Mouse (Mus musculus) liver, adult 2 months (tissue): ENCODE data around the gene Map3k1. TPM values are rescaled to one million over a fixed set of nuclear protein-coding genes. Genes with fewer than 3 reads are reported as not detected.

Source experiments
- DNase-seq: peaks from one replicate; pipeline ENCODE4 v3.0.0-alpha.2; 2011; ENCODE audit warnings: low read depth, low spot score; ENCODE audit errors: extremely low read depth
- H3K27ac ChIP-seq: fragments of 200-500 bp; replicated peaks from 2 replicates; pipeline ENCODE4 v1.5.1; 2012; ENCODE audit warnings: low read depth, mild to moderate bottlenecking, control low read depth, inconsistent platforms, low read length; ENCODE audit not compliant: insufficient read depth
- H3K27me3 ChIP-seq: fragments of 200-500 bp; 2 replicates; pipeline ENCODE4 v1.6.1; 2012; ENCODE audit warnings: mild to moderate bottlenecking, moderate library complexity, low read length, inconsistent platforms; ENCODE audit not compliant: control insufficient read depth, insufficient read depth
- H3K36me3 ChIP-seq: fragments of 200-500 bp; 2 replicates; pipeline ENCODE4 v1.6.1; 2012; ENCODE audit warnings: low read length, inconsistent platforms; ENCODE audit not compliant: control insufficient read depth, insufficient read depth
- H3K4me1 ChIP-seq: fragments of 200-500 bp; 2 replicates; pipeline ENCODE4 v1.6.1; 2011; ENCODE audit warnings: low read length; ENCODE audit not compliant: control insufficient read depth, insufficient read depth
- H3K4me3 ChIP-seq: fragments of 200-500 bp; 2 replicates; pipeline ENCODE4 v1.5.1; 2011; ENCODE audit warnings: low read depth, mild to moderate bottlenecking, control low read depth, low read length, moderate library complexity; ENCODE audit not compliant: insufficient read depth
- H3K79me2 ChIP-seq: fragments of 200-500 bp; 2 replicates; pipeline ENCODE4 v1.6.1; 2012; ENCODE audit warnings: inconsistent platforms, mild to moderate bottlenecking, low read length, moderate library complexity; ENCODE audit not compliant: control insufficient read depth, insufficient read depth
- H3K9ac ChIP-seq: fragments of 200-500 bp; 2 replicates; pipeline ENCODE4 v1.6.1; 2012; ENCODE audit warnings: low read depth, mild to moderate bottlenecking, control low read depth, inconsistent platforms, low read length
- CTCF ChIP-seq: fragments of 200-500 bp; IDR thresholded peaks from 2 replicates; pipeline ENCODE4 v1.5.1; 2011; ENCODE audit warnings: low read depth, low read length, control low read depth
- POLR2A ChIP-seq: fragments of 200-500 bp; IDR thresholded peaks from 2 replicates; pipeline ENCODE4 v1.6.1; 2011; ENCODE audit warnings: low read length, control low read depth; ENCODE audit not compliant: insufficient read depth; ENCODE audit errors: extremely low read depth
- WGBS: fragments of 180-500 bp; shearing (Covaris S2); methylation state at CpG from one replicate; pipeline ENCODE4 v1.1.7; 2018; 5-methylcytosine and 5-hydroxymethylcytosine counted together
- polyA plus RNA-seq: library from polyadenylated mRNA; depleted of rRNA; stranded (reverse); fragments of >200 nt; gene quantifications from 2 replicates; pipeline ENCODE4 v1.2.3, GENCODE M21; 2012
- total RNA-seq: library from RNA; depleted of rRNA; stranded (reverse); fragments of >200 nt; gene quantifications from 2 replicates; pipeline ENCODE4 v1.2.3, GENCODE M21; 2014

Gene Map3k1
- total and polyA plus RNA-seq, 2 experiments, result 4.5 to 7.9 TPM

- no peak overlapping the region for H3K4me3 ChIP-seq
- H3K27ac ChIP-seq, result 0 out of 2 replicates have a peak overlapping the region, but pooled peaks have one; percentile 3
- no peak for TF ChIP-seq CTCF
- TF ChIP-seq POLR2A, result no peak
- no peak overlapping the region for H3K9ac ChIP-seq
- H3K79me2 ChIP-seq, result peaks cover 60% of the 10 kb centered on the region
- 45% methylated on average over 12 of the region's 12 CpGs for WGBS
- peak; percentile 84 for DNase-seq
- H3K36me3 ChIP-seq, result no peaks in the 10 kb centered on the region
- H3K4me1 ChIP-seq, result peaks cover 32% of the 10 kb centered on the region
- H3K27me3 ChIP-seq, result no peaks in the 10 kb centered on the region
Observed at GRCm38 (mm10) chr13:111798044-111798443, 10.7 kb downstream of the Map3k1 start.

GRCm38 (mm10) chr13:111797021-111797420, 11.8 kb downstream of the Map3k1 start:
- WGBS, result 13% methylated on average over 8 of the region's 8 CpGs
- TF ChIP-seq POLR2A, result no peak
- no peak for TF ChIP-seq CTCF
- no peak overlapping the region for H3K4me3 ChIP-seq
- H3K36me3 ChIP-seq, result no peaks in the 10 kb centered on the region
- peak; percentile 70 for DNase-seq
- H3K27me3 ChIP-seq, result no peaks in the 10 kb centered on the region
- no peak overlapping the region for H3K27ac ChIP-seq
- H3K4me1 ChIP-seq, result peaks cover 29% of the 10 kb centered on the region
- H3K9ac ChIP-seq, result no peak overlapping the region
- H3K79me2 ChIP-seq, result peaks cover 61% of the 10 kb centered on the region

- H3K4me3 ChIP-seq, result no peak overlapping the region
- peaks cover 26% of the 10 kb centered on the region for H3K4me1 ChIP-seq
- H3K79me2 ChIP-seq, result peaks cover 59% of the 10 kb centered on the region
- H3K27me3 ChIP-seq, result no peaks in the 10 kb centered on the region
- TF ChIP-seq CTCF (no peak), POLR2A (no peak)
- peak; percentile 71 for DNase-seq
- H3K36me3 ChIP-seq, result no peaks in the 10 kb centered on the region
- H3K27ac ChIP-seq, result peak overlapping the region; percentile 51
- 5% methylated on average over 11 of the region's 11 CpGs for WGBS
- H3K9ac ChIP-seq, result peak overlapping the region; percentile 22; the same call in 1 of the 2 replicates
Observed at GRCm38 (mm10) chr13:111796191-111796920, 12.4 kb downstream of the Map3k1 start.

GRCm38 (mm10) chr13:111792975-111793287, 15.9 kb downstream of the Map3k1 start:
- no peak overlapping the region for H3K4me3 ChIP-seq
- TF ChIP-seq POLR2A (no peak), CTCF (no peak)
- peaks cover 22% of the 10 kb centered on the region for H3K4me1 ChIP-seq
- no peaks in the 10 kb centered on the region for H3K27me3 ChIP-seq
- H3K9ac ChIP-seq, result no peak overlapping the region
- H3K27ac ChIP-seq, result no peak overlapping the region
- H3K79me2 ChIP-seq, result peaks cover 50% of the 10 kb centered on the region
- no peak for DNase-seq
- WGBS, result 91% methylated on average over 14 of the region's 14 CpGs
- no peaks in the 10 kb centered on the region for H3K36me3 ChIP-seq

- TF ChIP-seq POLR2A (no peak), CTCF (no peak)
- Histone ChIP-seq H3K9ac (no peak overlapping the region), H3K4me1 (peaks cover 21% of the 10 kb centered on the region), H3K36me3 (no peaks in the 10 kb centered on the region), H3K79me2 (peaks cover 52% of the 10 kb centered on the region), H3K27ac (no peak overlapping the region), H3K27me3 (no peaks in the 10 kb centered on the region), H3K4me3 (no peak overlapping the region)
- 60% methylated on average over 16 of the region's 16 CpGs for WGBS
- DNase-seq, result no peak
Observed at GRCm38 (mm10) chr13:111792130-111792974, 16.4 kb downstream of the Map3k1 start.
